Comparison of ENCODE assay signal across 17 mouse cellular contexts in genomic region chr7:98797347-98798133, GRCm38 (mm10). TPM values are rescaled to one million over a fixed set of nuclear protein-coding genes. Genes with fewer than 3 reads are reported as not detected.
DNase-seq lines count a peak whose midpoint lies in the region; ATAC-seq lines count a peak whose summit lies in the region.
"Had no signal": no experiment of that assay in that cellular context is flagged by ENCODE, and none has a peak within 500 bp of the region (broad histone marks: within the 10 kb centered on the region; RNA-seq: fewer than 3 reads in every experiment).

No protein-coding gene starts in this region.

- peak; percentile 16 for DNase-seq in hindbrain, embryonic 10.5 days (ENCODE audit: low spot score)
- peak; percentile 45 for DNase-seq in CD4-positive helper T cell, adult 2 months (ENCODE audit: low read depth, low spot score)
- DNase-seq in ZHBTc4 (ENCODE audit: low read depth, low spot score) = peak; percentile 85
- DNase-seq in limb, embryonic 10.5 days (ENCODE audit: low spot score) = no peak
- no peak for DNase-seq in cerebellum, adult 11 months
- DNase-seq in cerebellum, adult 18-20 months = no peak
- DNase-seq: cerebellum, adult 8-10 months; gastrocnemius, adult 2 months; heart, adult 2 months; heart, postnatal 36 days; kidney, adult 2 months; left cerebral cortex, postnatal 4 days; lung, adult 2 months; thymus, adult 18-20 months had no signal

- 31% methylated on average over 5 of the region's 5 CpGs for whole genome bisulfite sequencing in hindbrain, embryonic 10.5 days
- 38% methylated on average over 5 of the region's 5 CpGs for WGBS in hindbrain, embryonic 16.5 days
- 31% methylated on average over 5 of the region's 5 CpGs for WGBS in limb, embryonic 10.5 days

- H3K9me3 ChIP-seq in hindbrain, embryonic 10.5 days = no peaks in the 10 kb centered on the region
- no peaks in the 10 kb centered on the region for H3K9me3 ChIP-seq in hindbrain, embryonic 16.5 days (ENCODE audit: control insufficient read depth, low read length)
- no peaks in the 10 kb centered on the region for H3K9me3 ChIP-seq in limb, embryonic 10.5 days (replicated peaks)
- H3K9me3 ChIP-seq: forebrain, embryonic 13.5 days; midbrain, embryonic 12.5 days had no signal

- H3K27ac ChIP-seq in hindbrain, embryonic 10.5 days = peak overlapping the region; percentile 78
- no peak overlapping the region for H3K27ac ChIP-seq in hindbrain, embryonic 16.5 days (ENCODE audit: low read depth, low read length)
- peak overlapping the region; percentile 65; the same call in 1 of the 2 replicates for H3K27ac ChIP-seq in limb, embryonic 10.5 days
- H3K27ac ChIP-seq: forebrain, embryonic 13.5 days; gastrocnemius, adult 2 months; heart, adult 2 months; midbrain, embryonic 12.5 days had no signal

- no peak overlapping the region for H3K4me2 ChIP-seq in hindbrain, embryonic 16.5 days (ENCODE audit: low read length)
- H3K4me2 ChIP-seq: forebrain, embryonic 13.5 days; midbrain, embryonic 12.5 days had no signal

- no peak for ATAC-seq in hindbrain, embryonic 16.5 days
- ATAC-seq: forebrain, embryonic 13.5 days had no signal

- no peak overlapping the region for H3K9ac ChIP-seq in hindbrain, embryonic 16.5 days (ENCODE audit: low read depth, low read length)
- H3K9ac ChIP-seq: forebrain, embryonic 13.5 days; midbrain, embryonic 12.5 days had no signal

- no peak overlapping the region for H3K4me3 ChIP-seq in hindbrain, embryonic 10.5 days
- no peak overlapping the region for H3K4me3 ChIP-seq in hindbrain, embryonic 16.5 days (ENCODE audit: low read length)
- no peak overlapping the region for H3K4me3 ChIP-seq in limb, embryonic 10.5 days
- H3K4me3 ChIP-seq: forebrain, embryonic 13.5 days; gastrocnemius, adult 2 months; heart, adult 2 months; midbrain, embryonic 12.5 days had no signal

- no peaks in the 10 kb centered on the region for H3K36me3 ChIP-seq in hindbrain, embryonic 10.5 days
- H3K36me3 ChIP-seq in hindbrain, embryonic 16.5 days (ENCODE audit: control insufficient read depth, insufficient read depth, low read length) = no peaks in the 10 kb centered on the region
- no peaks in the 10 kb centered on the region for H3K36me3 ChIP-seq in limb, embryonic 10.5 days
- H3K36me3 ChIP-seq: midbrain, embryonic 12.5 days had no signal

- H3K4me1 ChIP-seq in hindbrain, embryonic 10.5 days (replicated peaks) = peaks cover 44% of the 10 kb centered on the region
- H3K4me1 ChIP-seq in hindbrain, embryonic 16.5 days (ENCODE audit: control insufficient read depth, insufficient read depth, low read depth, low read length) = no peaks in the 10 kb centered on the region
- H3K4me1 ChIP-seq in limb, embryonic 10.5 days = peaks cover 17% of the 10 kb centered on the region

- H3K27me3 ChIP-seq in hindbrain, embryonic 10.5 days (ENCODE audit: insufficient read depth, poor library complexity, severe bottlenecking) = no peaks in the 10 kb centered on the region
- H3K27me3 ChIP-seq in hindbrain, embryonic 16.5 days (replicated peaks; ENCODE audit: control insufficient read depth, insufficient read depth, low read length) = no peaks in the 10 kb centered on the region
- peaks cover 88% of the 10 kb centered on the region for H3K27me3 ChIP-seq in limb, embryonic 10.5 days (ENCODE audit: low read depth, poor library complexity, severe bottlenecking)
- H3K27me3 ChIP-seq: forebrain, embryonic 13.5 days; midbrain, embryonic 12.5 days had no signal

RNA-seq across cellular contexts. Expression of gene Wnt11, which starts 37.4 kb away (rescaled TPM):
- 0.66 and 1.9 TPM in 2 replicates for polyA plus RNA-seq in hindbrain, embryonic 10.5 days (2016; fragmentation: Nextera tagmentation; extraction: Ambion mirVana)
- 1.4 and 2.7 TPM in 2 replicates for polyA plus RNA-seq in hindbrain, embryonic 16.5 days (2015; fragmentation: Nextera tagmentation; extraction: Ambion mirVana)
- 10.3 and 19.3 TPM in 2 replicates for polyA plus RNA-seq in limb, embryonic 10.5 days (2016; fragmentation: Nextera tagmentation; extraction: Ambion mirVana)

Comparison
In these comparisons a context has a peak if more than half of its experiments do, and no peak if none do; other contexts are left out.
1. DNase-seq: peak in hindbrain, embryonic 10.5 days (single experiment), CD4-positive helper T cell, adult 2 months (single experiment) and ZHBTc4 (single experiment); none in limb, embryonic 10.5 days (single experiment), cerebellum, adult 11 months (single experiment) and cerebellum, adult 18-20 months (0 of 2).